Mouse (Mus musculus) Patski (cell line): ENCODE measurements around the gene Fgf9. TPM values are rescaled to one million over a fixed set of nuclear protein-coding genes. Genes with fewer than 3 reads are reported as not detected.

ENCODE experiments used
- ATAC-seq: fragments of 100-300 bp; one replicate; pipeline ENCODE4 v1.8.0; 2021
- CTCF ChIA-PET: fragments of 350-600 bp; sonication (Branson Sonifier 250); formaldehyde crosslinking; loops from one replicate; lab custom pipeline; 2022; ENCODE audit warnings: inconsistent platforms; lab: Charles Lee
- POLR2A ChIA-PET: fragments of 350-600 bp; sonication (Branson Sonifier 250); formaldehyde crosslinking; loops from one replicate; lab custom pipeline; 2022; ENCODE audit warnings: antibody characterized with exemption, inconsistent platforms; lab: Charles Lee
- DNase-seq: peaks from one replicate; pipeline ENCODE4 v3.0.0-alpha.2; 2011; ENCODE audit warnings: low read depth, low spot score
- H3K27me3 ChIP-seq: fragments of 371-371 bp; one replicate; pipeline ENCODE4 v1.5.1; 2021
- CTCF ChIP-seq: fragments of 100-300 bp; IDR thresholded peaks from one replicate; pipeline ENCODE4 v1.5.1; 2021
- in situ Hi-C: fragments of 300-500 bp; cut with MboI; formaldehyde crosslinking; loops from 3 replicates; pipeline ENCODE4 v1.11.1; 2018; ENCODE audit warnings: low pct_unique_long_range_greater_than_20kb, mixed read lengths
- polyA plus RNA-seq: library from polyadenylated mRNA; unstranded; gene quantifications from one replicate; pipeline ENCODE4 v1.2.3, GENCODE M21; 2021

Gene Fgf9
- polyA plus RNA-seq, 1 experiment from 2014 or later, result 2.0 TPM

DNA sequence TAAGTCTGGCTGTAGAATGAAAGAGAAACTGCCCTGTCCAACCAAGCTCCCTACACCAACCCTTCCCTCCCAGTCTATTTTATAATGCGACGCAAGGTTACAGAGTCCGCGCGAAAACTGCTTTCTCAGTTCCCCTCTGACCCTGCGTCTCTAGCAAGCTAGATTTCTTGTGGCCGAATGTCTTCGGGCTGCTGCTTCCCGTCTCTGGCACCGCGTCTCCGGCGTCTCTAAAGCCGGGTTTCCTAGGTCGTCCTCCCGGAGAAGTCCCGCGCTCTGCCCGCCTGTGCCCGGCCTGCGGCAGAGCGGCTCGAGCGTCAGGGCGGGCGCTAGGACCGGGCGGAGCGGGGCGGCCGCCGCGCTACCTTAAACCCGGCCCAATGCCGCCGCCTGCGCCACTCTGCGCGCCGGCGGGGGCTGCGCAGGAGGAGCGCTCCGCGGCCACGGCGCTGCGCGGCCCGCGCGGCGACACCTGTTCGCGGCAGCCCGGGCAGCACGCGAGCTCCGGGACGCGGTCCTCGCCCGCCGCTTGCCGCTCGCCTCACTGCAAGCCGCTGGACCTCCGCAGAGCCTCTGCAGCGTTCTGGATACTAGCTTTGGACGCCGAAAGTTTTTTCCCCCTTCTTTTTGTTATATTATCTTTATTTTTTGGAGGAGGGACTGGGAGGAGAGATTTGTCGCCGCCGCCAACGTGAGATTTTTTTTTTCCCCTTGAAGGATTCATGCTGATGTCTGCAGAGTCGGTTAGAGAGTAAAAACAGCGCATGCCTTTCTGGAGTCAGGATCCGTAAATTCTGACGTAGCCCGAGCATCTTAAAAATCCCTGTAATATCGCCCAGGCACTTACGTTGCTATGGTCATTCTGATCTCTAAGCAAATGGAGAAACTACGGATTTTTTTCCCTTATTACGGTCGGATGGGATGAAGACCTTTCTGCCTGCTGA lies 1.8 kb downstream of the Fgf9 start:
- ChIA-PET POLR2A (interaction anchor here (0.7 kb wide), 1 partner anchor 248 kb away, joined by 3 read pairs; no protein-coding TSS in a partner anchor), CTCF (no interaction called here)
- no peak for TF ChIP-seq CTCF
- ATAC-seq (peak; percentile 70), DNase-seq (no peak)
- peaks cover 11% of the 10 kb centered on the region for H3K27me3 ChIP-seq
- in situ Hi-C loops, result no loop called here

DNA sequence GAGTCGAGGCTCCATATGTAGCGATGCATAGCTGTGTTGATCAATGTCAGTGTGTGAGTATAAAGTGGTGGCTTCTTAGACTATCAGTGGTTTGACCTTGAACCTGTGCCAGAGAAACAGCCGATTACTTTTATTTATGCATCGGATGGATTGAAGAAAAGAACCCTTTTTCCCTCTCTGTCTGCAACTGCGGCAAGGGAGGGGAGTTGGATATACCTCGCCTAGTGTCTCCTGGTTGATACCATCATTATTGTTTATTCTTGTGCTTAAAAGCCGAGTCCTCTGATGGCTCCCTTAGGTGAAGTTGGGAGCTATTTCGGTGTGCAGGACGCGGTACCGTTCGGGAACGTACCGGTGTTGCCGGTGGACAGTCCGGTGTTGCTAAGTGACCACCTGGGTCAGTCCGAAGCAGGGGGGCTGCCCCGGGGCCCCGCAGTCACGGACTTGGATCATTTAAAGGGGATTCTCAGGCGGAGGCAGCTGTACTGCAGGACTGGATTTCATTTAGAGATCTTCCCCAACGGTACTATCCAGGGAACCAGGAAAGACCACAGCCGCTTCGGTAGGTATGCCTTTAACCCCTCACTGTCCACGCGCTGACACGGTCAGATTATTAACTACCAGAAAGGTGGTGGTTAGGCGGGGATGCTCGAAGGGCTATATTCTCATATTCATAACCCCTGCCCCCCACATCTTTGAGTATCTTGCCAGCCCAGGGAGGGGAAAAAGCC lies 2.6 kb downstream of the Fgf9 start:
- in situ Hi-C loops, result no loop called here
- ChIA-PET POLR2A (no interaction called here), CTCF (no interaction called here)
- DNase-seq, result no peak
- H3K27me3 ChIP-seq, result peaks cover 11% of the 10 kb centered on the region
- TF ChIP-seq CTCF, result no peak
- ATAC-seq, result no peak

GRCm38 (mm10) chr14:58073936-58074335 lies 3.6 kb downstream of the Fgf9 start:
- in situ Hi-C loops, result no loop called here
- CTCF ChIA-PET, result no interaction called here
- ATAC-seq, result no peak
- TF ChIP-seq CTCF, result no peak
- DNase-seq, result no peak
- POLR2A ChIA-PET, result no interaction called here
- H3K27me3 ChIP-seq, result peaks cover 11% of the 10 kb centered on the region

- POLR2A ChIA-PET, result interaction anchor here (0.7 kb wide), 1 partner anchor 1472 kb away, joined by 8 read pairs; no protein-coding TSS in a partner anchor
- CTCF ChIA-PET, result no interaction called here
Observed at GRCm38 (mm10) chr14:58074621-58075432, 4.5 kb downstream of the Fgf9 start.

GRCm38 (mm10) chr14:58075433-58076029 lies 5.2 kb downstream of the Fgf9 start:
- ATAC-seq (no peak), DNase-seq (no peak)
- in situ Hi-C loops, result no loop called here
- H3K27me3 ChIP-seq, result peaks cover 8% of the 10 kb centered on the region
- ChIA-PET POLR2A (interaction anchor here (0.7 kb wide), 1 partner anchor 1472 kb away, joined by 8 read pairs; no protein-coding TSS in a partner anchor), CTCF (no interaction called here)
- no peak for TF ChIP-seq CTCF

More at GRCm38 (mm10) chr14:58074621-58075432, 4.5 kb downstream of the Fgf9 start:
- in situ Hi-C loops, result no loop called here
- ATAC-seq (no peak), DNase-seq (no peak)
- no peak for TF ChIP-seq CTCF
- H3K27me3 ChIP-seq, result peaks cover 11% of the 10 kb centered on the region

DNA sequence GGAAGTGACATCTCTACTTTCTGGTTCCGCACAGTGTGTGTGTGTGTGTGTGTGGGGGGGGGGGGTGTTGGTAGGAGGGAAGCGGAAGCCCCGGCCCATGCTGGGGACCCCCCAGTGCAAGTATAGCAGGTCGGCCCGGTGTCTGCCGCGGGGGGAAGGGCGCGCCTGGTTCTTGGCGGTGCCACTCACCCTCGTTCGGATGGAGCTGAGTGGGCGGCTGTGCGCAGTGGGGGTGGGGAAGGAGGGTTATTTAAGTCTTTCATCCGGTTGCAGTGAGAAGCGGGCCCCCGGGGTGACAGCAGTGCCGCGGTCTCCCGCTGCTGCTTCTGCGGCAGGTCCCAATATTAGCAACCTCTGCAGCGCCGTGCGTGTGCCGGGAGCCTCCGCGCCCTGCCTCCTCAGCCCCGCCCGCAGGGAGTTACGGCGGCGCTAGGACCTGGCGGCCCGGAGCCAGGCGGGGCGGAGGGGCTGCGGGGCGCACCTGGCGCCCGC lies 5.7 kb downstream of the Fgf9 start:
- no peak for TF ChIP-seq CTCF
- peaks cover 8% of the 10 kb centered on the region for H3K27me3 ChIP-seq
- POLR2A ChIA-PET, result interaction anchor here (0.7 kb wide), 1 partner anchor 26 kb away, joined by 4 read pairs; no protein-coding TSS in a partner anchor
- DNase-seq (no peak), ATAC-seq (no peak)
- CTCF ChIA-PET, result interaction anchor here (1.2 kb wide), 1 partner anchor 10 kb away, joined by 3 read pairs; no protein-coding TSS in a partner anchor
- in situ Hi-C loops, result no loop called here

- in situ Hi-C loops, result no loop called here
- peaks cover 8% of the 10 kb centered on the region for H3K27me3 ChIP-seq
- ChIA-PET POLR2A (interaction anchor here (0.7 kb wide), 1 partner anchor 25 kb away, joined by 4 read pairs; no protein-coding TSS in a partner anchor), CTCF (interaction anchor here (1.2 kb wide), 1 partner anchor 9 kb away, joined by 3 read pairs; no protein-coding TSS in a partner anchor)
- no peak for DNase-seq
- ATAC-seq, result no peak
- no peak for TF ChIP-seq CTCF
Observed at GRCm38 (mm10) chr14:58076726-58077255, 6.4 kb downstream of the Fgf9 start.

- ATAC-seq, result no peak
- in situ Hi-C loops, result no loop called here
- POLR2A ChIA-PET, result no interaction called here
- CTCF ChIA-PET, result no interaction called here
- no peak for TF ChIP-seq CTCF
- no peak for DNase-seq
- peaks cover under 1% of the 10 kb centered on the region for H3K27me3 ChIP-seq
Observed at GRCm38 (mm10) chr14:58079471-58079870, 9.1 kb downstream of the Fgf9 start.

DNA sequence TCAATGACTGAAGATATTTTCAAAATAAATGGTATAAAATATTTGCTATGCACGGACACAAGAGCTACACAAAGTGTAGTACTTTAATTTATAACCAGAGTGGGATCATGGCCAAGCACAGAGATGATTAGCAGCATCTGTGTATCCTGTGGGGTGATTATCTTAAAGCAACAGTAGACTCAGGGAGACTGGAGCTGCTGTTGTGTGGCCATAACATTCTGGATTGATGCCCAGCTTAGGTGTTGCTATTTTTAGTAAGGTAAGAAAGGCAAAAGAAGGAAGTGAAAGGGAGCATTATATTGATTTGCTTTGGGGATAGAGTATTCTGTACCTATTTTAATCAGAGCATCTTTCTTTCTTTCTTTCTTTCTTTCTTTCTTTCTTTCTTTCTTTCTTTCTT lies 11.6 kb downstream of the Fgf9 start:
- no peak for DNase-seq
- TF ChIP-seq CTCF, result no peak

More for the DNA sequence above, 11.6 kb downstream of the Fgf9 start:
- CTCF ChIA-PET, result no interaction called here
- no peaks in the 10 kb centered on the region for H3K27me3 ChIP-seq
- in situ Hi-C loops, result no loop called here
- no peak for ATAC-seq
- POLR2A ChIA-PET, result no interaction called here
